Mouse (Mus musculus): ENCODE measurements around the gene Cd2bp2. TPM values are rescaled to one million over a fixed set of nuclear protein-coding genes. Genes with fewer than 3 reads are reported as not detected.

Cd2bp2 gene
- polyA plus RNA-seq, 1 experiment from 2014 or later: 70.4 TPM

DNA sequence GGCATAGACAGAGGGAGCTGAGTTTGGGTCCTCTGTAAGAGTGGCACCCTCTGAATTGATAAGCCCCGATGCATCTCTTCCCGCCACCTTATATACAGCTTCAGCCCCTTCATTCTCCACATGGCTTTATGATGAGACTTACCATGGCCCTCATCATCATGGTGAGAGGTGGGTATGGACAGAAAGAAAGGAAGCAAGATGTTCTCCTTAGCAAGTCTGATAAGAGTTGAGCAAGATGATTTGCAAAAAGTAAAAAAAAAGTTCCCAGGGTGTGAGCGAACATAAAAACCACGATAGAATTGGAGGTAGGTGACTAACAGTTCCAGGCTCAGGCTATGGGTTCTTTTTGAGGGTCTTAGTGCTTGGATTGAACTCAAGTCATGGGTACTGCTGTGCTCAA lies 22.8 kb upstream of the Cd2bp2 start:
- H3K9me3 ChIP-seq (ENCODE audit: control insufficient read depth, low read length): no peaks in the 10 kb centered on the region
- H3K36me3 ChIP-seq (ENCODE audit: control insufficient read depth, insufficient read depth, low read length): no peaks in the 10 kb centered on the region
- no peak overlapping the region for H3K9ac ChIP-seq (ENCODE audit: low read depth, low read length)
- H3K4me2 ChIP-seq (ENCODE audit: low read length): no peak overlapping the region
- no peak overlapping the region for H3K4me3 ChIP-seq (ENCODE audit: low read length)
- no peaks in the 10 kb centered on the region; the same call in none of the 2 replicates for H3K4me1 ChIP-seq (ENCODE audit: control insufficient read depth, insufficient read depth, low read depth, low read length)
- H3K27me3 ChIP-seq (replicated peaks; ENCODE audit: control insufficient read depth, insufficient read depth, low read length): no peaks in the 10 kb centered on the region
- 93% methylated on average over 4 of the region's 4 CpGs for WGBS
- H3K27ac ChIP-seq (ENCODE audit: low read depth, low read length): no peak overlapping the region
- no peak for ATAC-seq

DNA sequence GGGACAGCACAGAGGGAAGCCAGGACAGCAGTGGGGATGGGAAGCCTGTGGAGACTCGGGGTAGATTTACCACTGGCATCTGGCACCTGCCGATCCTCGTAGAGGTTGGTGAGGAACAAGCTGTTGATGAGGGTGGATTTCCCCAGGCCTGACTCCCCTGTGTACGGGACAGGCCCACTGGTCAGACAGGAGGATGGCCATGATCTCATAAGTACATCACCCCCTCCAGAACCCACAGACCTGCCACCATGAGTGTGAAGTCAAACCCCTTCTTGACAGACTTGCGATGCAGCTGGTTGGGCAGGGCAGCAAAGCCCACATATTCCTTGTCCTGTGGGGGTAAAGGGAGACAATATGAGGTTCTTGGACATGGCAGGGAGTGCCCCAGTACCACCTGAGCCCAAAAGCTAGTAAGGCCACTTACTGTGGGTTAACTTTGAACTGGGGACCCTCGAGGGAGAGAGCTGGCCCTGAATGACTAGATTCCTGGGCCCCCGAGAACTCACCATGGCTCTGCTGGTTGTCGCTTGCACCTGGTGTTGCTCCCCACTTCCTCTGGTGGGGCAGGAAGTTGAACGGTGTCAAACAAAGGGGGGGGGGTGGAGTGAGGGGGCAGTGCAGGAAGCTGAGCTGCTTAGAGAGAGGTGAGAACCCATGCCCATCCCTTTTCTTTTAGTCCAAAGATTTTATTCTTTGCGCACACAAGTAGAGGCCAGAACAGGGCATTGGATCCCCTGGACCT lies 22.2 kb upstream of the Cd2bp2 start:
- H3K4me1 ChIP-seq (ENCODE audit: control insufficient read depth, insufficient read depth, low read depth, low read length): no peaks in the 10 kb centered on the region; the same call in none of the 2 replicates
- H3K4me2 ChIP-seq (ENCODE audit: low read length): no peak overlapping the region
- H3K27me3 ChIP-seq (replicated peaks; ENCODE audit: control insufficient read depth, insufficient read depth, low read length): no peaks in the 10 kb centered on the region
- H3K9ac ChIP-seq (ENCODE audit: low read depth, low read length): no peak overlapping the region
- 84% methylated on average over 10 of the region's 10 CpGs for WGBS
- no peak overlapping the region for H3K4me3 ChIP-seq (ENCODE audit: low read length)
- no peak overlapping the region for H3K27ac ChIP-seq (ENCODE audit: low read depth, low read length)
- ATAC-seq: no peak
- H3K36me3 ChIP-seq (ENCODE audit: control insufficient read depth, insufficient read depth, low read length): no peaks in the 10 kb centered on the region
- H3K9me3 ChIP-seq (ENCODE audit: control insufficient read depth, low read length): no peaks in the 10 kb centered on the region

DNA sequence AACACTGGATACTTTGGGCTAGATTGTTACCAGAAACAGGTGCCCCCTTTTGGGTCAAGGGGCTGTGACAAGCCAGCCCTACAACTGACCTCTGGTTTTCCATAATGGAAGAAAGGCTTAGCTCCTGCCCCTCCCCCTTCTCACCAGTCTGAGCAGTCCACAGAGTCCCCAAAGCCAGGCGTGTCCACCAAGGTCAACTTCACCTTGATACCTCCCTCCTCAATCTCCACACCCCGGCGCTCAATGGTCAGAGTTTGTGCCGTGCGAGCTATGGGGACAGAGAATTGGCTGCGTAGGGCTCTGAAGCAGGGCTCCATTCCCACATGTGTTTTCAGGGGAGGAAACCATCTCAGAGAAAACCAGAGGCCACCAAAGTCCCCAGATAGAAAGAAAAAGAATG lies 21.6 kb upstream of the Cd2bp2 start:
- 90% methylated on average over 6 of the region's 6 CpGs for WGBS
- Histone ChIP-seq H3K36me3 (ENCODE audit: control insufficient read depth, insufficient read depth, low read length) (no peaks in the 10 kb centered on the region), H3K9me3 (ENCODE audit: control insufficient read depth, low read length) (no peaks in the 10 kb centered on the region), H3K4me3 (ENCODE audit: low read length) (no peak overlapping the region), H3K4me2 (ENCODE audit: low read length) (no peak overlapping the region), H3K27ac (ENCODE audit: low read depth, low read length) (no peak overlapping the region), H3K27me3 (replicated peaks; ENCODE audit: control insufficient read depth, insufficient read depth, low read length) (no peaks in the 10 kb centered on the region), H3K4me1 (ENCODE audit: control insufficient read depth, insufficient read depth, low read depth, low read length) (no peaks in the 10 kb centered on the region; the same call in none of the 2 replicates), H3K9ac (ENCODE audit: low read depth, low read length) (no peak overlapping the region)
- ATAC-seq: no peak

DNA sequence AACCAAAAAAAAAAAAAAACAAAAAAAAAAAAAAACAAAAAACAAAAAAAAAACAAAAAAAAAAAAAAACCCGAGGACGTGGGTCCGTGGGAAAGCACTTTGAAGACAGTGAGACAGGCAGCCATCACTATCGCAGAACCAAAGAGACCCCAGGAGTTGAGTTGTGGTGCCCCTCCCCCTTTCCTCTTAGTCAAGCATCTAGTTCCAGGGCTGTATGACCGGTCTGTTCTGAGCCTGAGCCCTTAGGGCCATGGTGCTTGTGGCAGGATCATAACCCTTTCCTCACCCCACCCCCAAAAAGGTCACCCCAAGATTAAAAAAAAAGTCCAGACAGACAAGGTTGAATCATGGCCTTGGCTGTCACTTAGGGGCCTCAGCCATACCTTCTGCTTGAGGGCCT lies 20.5 kb upstream of the Cd2bp2 start:
- Histone ChIP-seq H3K36me3 (ENCODE audit: control insufficient read depth, insufficient read depth, low read length) (no peaks in the 10 kb centered on the region), H3K4me2 (ENCODE audit: low read length) (no peak overlapping the region), H3K27me3 (replicated peaks; ENCODE audit: control insufficient read depth, insufficient read depth, low read length) (no peaks in the 10 kb centered on the region), H3K27ac (ENCODE audit: low read depth, low read length) (no peak overlapping the region), H3K4me1 (ENCODE audit: control insufficient read depth, insufficient read depth, low read depth, low read length) (no peaks in the 10 kb centered on the region; the same call in none of the 2 replicates), H3K4me3 (ENCODE audit: low read length) (no peak overlapping the region), H3K9me3 (ENCODE audit: control insufficient read depth, low read length) (no peaks in the 10 kb centered on the region), H3K9ac (ENCODE audit: low read depth, low read length) (no peak overlapping the region)
- ATAC-seq: no peak
- WGBS: 73% methylated on average over 5 of the region's 5 CpGs

DNA sequence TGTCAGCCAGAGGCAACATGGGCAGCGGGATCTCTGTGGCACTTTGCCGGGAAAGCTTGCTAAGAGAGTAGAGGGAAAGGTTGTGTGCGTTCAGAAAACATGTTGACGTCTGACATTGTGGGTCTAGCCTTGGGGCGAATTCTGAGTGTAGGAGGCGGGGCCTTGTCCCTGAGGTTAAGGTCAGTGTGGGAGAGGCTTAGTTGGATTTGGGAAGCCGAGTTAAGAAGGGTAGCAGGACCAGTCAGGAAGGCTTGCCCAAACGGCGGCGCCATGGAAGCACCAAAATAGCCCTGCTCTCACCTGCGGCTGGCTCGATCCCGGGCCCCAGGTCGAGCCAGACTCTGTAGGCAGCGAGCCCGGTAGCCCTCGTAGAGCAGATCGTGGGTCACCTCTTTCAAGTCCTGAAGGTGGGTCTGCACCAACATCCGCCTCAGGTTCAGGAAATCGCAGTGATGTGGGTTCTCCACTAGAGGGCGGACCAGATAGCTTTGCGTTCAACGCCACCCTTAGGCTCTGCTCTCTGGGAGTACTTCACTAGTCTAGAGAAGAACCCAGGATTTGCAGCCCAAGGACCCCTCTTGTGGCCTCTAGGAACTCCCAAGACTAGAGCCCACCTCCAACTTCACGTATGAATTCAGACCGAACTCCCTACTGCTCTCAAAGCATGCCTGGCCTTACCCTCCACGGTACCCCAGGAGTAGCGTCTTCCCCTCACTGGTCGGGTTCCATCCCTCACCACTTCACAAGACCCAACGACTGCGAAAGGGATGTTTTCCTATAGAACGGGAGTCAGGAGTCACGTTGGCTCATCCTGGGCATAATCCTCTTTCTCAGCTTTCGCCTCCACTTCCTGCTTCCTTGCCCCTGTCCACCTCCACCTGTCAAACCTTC lies 19.4 kb upstream of the Cd2bp2 start:
- Histone ChIP-seq H3K27ac (ENCODE audit: low read depth, low read length) (no peak overlapping the region), H3K27me3 (replicated peaks; ENCODE audit: control insufficient read depth, insufficient read depth, low read length) (no peaks in the 10 kb centered on the region), H3K4me3 (ENCODE audit: low read length) (peak overlapping the region; percentile 32), H3K9me3 (ENCODE audit: control insufficient read depth, low read length) (no peaks in the 10 kb centered on the region), H3K9ac (ENCODE audit: low read depth, low read length) (peak overlapping the region; percentile 54), H3K4me2 (ENCODE audit: low read length) (peak overlapping the region; percentile 56), H3K36me3 (ENCODE audit: control insufficient read depth, insufficient read depth, low read length) (no peaks in the 10 kb centered on the region), H3K4me1 (ENCODE audit: control insufficient read depth, insufficient read depth, low read depth, low read length) (no peaks in the 10 kb centered on the region; the same call in none of the 2 replicates)
- 27% methylated on average over 33 of the region's 33 CpGs for WGBS
- 0 out of 2 replicates have a peak, but pooled peaks have one; percentile 35 for ATAC-seq

DNA sequence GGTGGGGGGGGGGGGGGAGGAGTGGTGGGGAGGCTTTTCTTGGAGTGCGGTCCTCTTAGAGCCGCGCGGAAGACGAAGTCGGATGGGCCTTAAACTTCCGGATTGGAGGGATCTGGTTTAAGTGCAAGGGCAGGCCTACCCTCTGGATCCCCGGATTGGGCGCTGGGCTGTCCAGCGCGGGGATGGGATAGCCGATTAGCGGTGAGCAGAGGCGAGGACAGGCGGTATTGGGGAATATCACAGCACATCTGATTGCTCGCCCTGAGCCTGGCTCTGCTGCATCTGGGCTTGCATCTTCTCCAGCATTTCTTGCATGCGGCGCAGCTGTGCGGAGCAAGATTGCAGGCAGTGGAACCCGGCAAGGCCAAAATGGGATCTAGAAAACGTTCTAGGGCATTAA lies 18.7 kb upstream of the Cd2bp2 start:
- Histone ChIP-seq H3K27me3 (replicated peaks; ENCODE audit: control insufficient read depth, insufficient read depth, low read length) (no peaks in the 10 kb centered on the region), H3K4me2 (ENCODE audit: low read length) (peak overlapping the region; percentile 56), H3K9me3 (ENCODE audit: control insufficient read depth, low read length) (no peaks in the 10 kb centered on the region), H3K4me3 (ENCODE audit: low read length) (no peak overlapping the region; the same call in 1 of the 2 replicates), H3K27ac (ENCODE audit: low read depth, low read length) (no peak overlapping the region), H3K36me3 (ENCODE audit: control insufficient read depth, insufficient read depth, low read length) (no peaks in the 10 kb centered on the region), H3K4me1 (ENCODE audit: control insufficient read depth, insufficient read depth, low read depth, low read length) (peaks cover 1% of the 10 kb centered on the region), H3K9ac (ENCODE audit: low read depth, low read length) (no peak overlapping the region)
- 30% methylated on average over 21 of the region's 21 CpGs for WGBS
- ATAC-seq: no peak

DNA sequence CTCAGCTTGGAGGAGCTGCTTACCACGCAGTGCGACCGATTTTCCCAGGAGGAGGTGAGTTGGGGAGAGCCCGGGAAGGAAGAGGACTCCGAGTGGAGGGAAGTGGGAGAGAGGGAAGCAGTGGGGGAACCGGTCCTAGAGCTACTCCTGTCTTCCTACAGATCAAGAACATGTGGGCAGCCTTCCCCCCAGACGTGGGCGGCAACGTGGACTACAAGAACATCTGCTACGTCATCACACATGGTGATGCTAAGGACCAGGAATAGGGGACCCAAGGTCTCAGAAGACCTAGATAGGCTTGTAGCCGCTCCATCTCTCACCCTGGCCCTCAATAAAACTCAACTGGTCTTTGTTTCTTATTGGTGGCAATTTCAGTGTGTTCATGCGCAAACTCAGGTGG lies 18.1 kb upstream of the Cd2bp2 start:
- Histone ChIP-seq H3K27me3 (replicated peaks; ENCODE audit: control insufficient read depth, insufficient read depth, low read length) (no peaks in the 10 kb centered on the region), H3K27ac (ENCODE audit: low read depth, low read length) (no peak overlapping the region), H3K4me3 (ENCODE audit: low read length) (no peak overlapping the region), H3K9ac (ENCODE audit: low read depth, low read length) (no peak overlapping the region), H3K9me3 (ENCODE audit: control insufficient read depth, low read length) (no peaks in the 10 kb centered on the region), H3K4me2 (ENCODE audit: low read length) (peak overlapping the region; percentile 14; the same call in 1 of the 2 replicates), H3K4me1 (ENCODE audit: control insufficient read depth, insufficient read depth, low read depth, low read length) (peaks cover 4% of the 10 kb centered on the region), H3K36me3 (ENCODE audit: control insufficient read depth, insufficient read depth, low read length) (no peaks in the 10 kb centered on the region)
- no peak for ATAC-seq
- WGBS: 59% methylated on average over 12 of the region's 12 CpGs

DNA sequence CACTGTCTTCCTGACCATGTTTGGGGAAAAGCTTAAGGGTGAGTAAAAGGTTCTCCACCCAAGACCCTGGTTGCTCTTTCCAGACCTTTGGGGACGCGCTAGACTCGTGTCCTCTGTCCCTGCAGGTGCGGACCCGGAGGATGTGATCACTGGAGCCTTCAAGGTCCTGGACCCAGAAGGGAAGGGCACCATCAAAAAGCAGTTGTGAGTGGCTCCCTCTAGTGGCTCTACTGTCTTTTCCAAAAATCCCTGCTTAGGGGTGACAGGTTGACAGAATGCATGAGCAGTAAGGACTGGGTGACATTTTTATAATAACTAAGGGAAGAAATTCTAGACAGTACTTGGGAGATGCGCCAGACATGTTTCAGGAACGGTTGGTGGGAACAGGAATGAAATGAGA lies 17.6 kb upstream of the Cd2bp2 start:
- no peak for ATAC-seq
- H3K36me3 ChIP-seq (ENCODE audit: control insufficient read depth, insufficient read depth, low read length): no peaks in the 10 kb centered on the region
- H3K4me2 ChIP-seq (ENCODE audit: low read length): no peak overlapping the region
- H3K27me3 ChIP-seq (replicated peaks; ENCODE audit: control insufficient read depth, insufficient read depth, low read length): no peaks in the 10 kb centered on the region
- H3K27ac ChIP-seq (ENCODE audit: low read depth, low read length): no peak overlapping the region
- peaks cover 4% of the 10 kb centered on the region for H3K4me1 ChIP-seq (ENCODE audit: control insufficient read depth, insufficient read depth, low read depth, low read length)
- WGBS: 35% methylated on average over 7 of the region's 7 CpGs
- H3K9ac ChIP-seq (ENCODE audit: low read depth, low read length): no peak overlapping the region
- H3K4me3 ChIP-seq (ENCODE audit: low read length): no peak overlapping the region
- H3K9me3 ChIP-seq (ENCODE audit: control insufficient read depth, low read length): no peaks in the 10 kb centered on the region

Data from hindbrain, embryonic 16.5 days (tissue).